Mouse (Mus musculus): ENCODE measurements around the gene Gsk3a.

Gene Gsk3a

DNA sequence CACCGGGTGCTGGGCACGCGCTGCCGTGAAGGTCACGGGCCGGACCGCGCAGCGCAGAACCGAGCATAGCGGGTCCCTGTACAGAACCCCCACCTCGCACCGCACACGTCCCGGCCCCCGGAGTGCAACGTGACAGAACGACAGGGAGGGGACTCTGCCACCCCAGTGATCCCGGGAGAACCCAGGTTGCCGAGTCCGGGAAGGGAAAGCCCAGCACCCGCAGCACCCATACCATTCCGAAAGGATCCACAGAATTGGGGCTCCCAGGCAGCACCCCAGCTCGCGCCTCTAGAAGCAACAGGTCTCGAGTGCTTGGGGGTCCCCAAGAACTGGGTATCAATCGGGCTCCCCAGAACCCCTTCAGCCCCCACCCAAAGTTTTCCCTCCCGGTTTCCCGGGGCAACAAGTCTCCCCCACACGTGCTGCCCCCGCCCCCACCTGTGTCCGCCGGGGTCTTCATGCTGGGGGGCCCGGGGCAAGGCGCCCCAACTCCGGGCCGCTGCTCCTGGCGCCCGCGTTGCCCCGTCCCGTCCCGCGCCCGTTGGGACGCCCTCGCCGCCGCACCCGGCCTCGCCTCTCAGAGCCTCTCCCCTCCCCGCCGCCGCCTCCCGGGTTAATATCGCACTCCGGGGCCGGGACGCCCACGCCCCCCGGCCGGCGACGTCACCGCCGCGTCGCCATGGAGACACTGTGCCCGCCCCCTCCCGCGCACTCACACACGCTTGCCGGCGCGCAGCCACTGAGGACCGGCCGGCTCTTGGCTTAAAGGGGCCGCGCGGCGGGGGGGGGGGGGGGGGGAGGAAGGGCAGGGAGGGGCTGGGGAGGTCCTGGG lies 12.7 kb upstream of the Gsk3a start, which contains the start of gene Erf:
Gene Erf (minus strand): TSS at position 621 of the 832 bp plus-strand sequence.
- peak; percentile 93 for DNase-seq (ENCODE audit: low spot score in 2 of 2)

GRCm38 (mm10) chr7:25249314-25250140 lies 11.9 kb upstream of the Gsk3a start:
- peak; percentile 72 to 76 for DNase-seq (ENCODE audit: low spot score in 2 of 2)

DNA sequence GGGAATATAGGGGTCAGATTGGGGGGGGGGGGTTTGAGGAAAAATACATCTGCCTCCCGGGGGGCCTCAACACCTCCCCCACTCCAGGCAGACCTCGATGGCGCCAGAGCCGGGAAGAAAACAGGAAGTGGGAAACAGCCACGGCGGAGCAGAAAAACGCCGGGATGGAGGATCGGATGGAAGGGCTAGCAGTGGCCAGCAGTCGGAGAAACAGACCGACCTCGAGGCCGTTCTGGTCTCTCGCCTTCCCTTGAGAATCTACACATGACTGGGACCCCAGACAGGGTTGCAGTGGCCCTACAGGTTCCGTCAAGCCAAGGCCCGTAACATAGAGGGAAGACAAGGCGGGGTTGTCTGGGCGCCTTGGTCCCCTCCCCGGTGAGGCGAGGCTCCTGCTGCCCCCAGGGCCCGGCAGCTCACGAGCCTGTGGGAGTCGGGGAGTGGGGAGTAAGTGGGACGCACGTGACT lies 11.2 kb upstream of the Gsk3a start:
- peak in 1 of 2 experiments; percentile 31 for DNase-seq (ENCODE audit: low spot score in 2 of 2)

- DNase-seq (ENCODE audit: low spot score in 2 of 2): peak; percentile 78 to 82
Observed at GRCm38 (mm10) chr7:25248018-25248647, 10.5 kb upstream of the Gsk3a start.

GRCm38 (mm10) chr7:25247498-25247897 lies 9.8 kb upstream of the Gsk3a start:
- no peak for DNase-seq (ENCODE audit: low spot score in 2 of 2)

- DNase-seq (ENCODE audit: low spot score in 2 of 2): no peak
Observed at GRCm38 (mm10) chr7:25246759-25247137, 9.1 kb upstream of the Gsk3a start.

DNA sequence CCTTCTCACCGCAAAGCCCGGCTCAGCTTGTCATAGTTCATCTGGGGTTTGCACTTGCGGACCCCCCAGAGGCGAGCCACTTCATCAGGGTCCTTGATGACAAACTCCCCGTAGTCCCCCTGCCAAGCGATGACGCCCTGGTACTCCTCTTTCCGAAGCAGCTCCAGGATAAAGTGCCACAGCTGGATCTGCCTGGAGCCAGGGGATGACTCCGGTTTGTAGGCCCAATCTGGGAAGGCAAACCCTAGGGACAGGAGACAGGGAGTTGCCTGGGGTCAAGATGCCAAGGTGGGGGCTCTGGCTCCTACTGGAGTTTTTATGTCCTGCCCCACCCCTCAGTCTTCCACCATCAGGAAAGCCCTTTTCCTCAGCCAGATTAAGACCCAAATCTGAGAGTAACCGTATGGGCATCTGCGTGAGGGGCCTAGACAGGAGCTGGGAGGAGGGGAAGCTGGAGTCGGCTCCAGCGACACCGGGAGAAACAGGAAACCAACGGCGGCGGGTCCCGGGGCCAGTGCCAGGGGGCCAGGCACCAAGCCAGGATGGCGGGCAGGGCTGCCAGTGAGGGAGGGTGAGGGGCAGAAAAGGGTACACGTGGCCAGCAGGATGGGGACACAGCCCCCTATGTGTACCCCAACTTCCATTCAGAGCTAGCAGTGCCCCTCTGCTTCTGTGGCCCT lies 8.6 kb upstream of the Gsk3a start:
- peak; percentile 68 to 77 for DNase-seq (ENCODE audit: low spot score in 2 of 2)

- no peak for DNase-seq (ENCODE audit: low spot score in 2 of 2)
Observed at GRCm38 (mm10) chr7:25244562-25245369, 7.1 kb upstream of the Gsk3a start.

DNA sequence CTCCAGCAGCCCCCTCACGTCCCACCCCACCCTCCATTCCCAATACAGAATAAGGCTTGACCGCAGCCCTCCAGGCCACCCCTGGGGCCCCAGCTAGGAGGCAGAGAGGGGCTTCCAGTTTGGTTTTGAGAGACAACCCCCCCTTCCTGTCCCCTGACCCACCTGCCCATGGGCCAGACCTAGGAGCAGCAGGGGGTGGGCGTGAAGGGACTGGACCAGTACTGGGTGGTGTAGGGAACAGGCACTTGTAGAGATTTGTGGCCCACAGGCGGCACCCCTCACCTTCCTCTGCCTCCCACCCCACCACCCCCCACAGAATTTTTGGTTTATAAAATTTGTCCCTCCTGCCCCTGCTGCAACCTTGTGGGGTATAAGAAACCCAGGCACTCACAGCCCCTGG lies 5.7 kb upstream of the Gsk3a start:
- no peak for DNase-seq (ENCODE audit: low spot score in 2 of 2)

DNA sequence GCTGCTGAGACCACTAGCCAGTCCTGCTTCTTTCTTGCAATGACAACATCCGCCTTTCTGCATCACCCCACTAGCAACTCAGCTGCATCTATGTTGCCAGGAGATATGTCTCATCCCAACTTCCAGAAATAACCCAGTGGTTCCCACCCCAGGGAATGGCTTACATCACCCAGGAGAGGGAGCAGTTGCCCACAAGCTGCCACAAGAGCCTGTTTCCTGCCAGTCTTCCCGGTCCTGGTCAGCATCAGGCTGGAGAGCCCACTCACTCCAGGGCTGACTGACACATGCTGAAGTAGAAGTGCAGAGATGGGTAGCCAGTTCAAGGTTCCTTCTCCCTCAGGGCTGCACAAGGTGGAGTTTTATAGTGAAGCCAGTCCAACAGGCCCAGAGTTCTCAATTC lies 3.4 kb upstream of the Gsk3a start:
- peak; percentile 79 to 84 for DNase-seq (ENCODE audit: low spot score in 2 of 2)

DNA sequence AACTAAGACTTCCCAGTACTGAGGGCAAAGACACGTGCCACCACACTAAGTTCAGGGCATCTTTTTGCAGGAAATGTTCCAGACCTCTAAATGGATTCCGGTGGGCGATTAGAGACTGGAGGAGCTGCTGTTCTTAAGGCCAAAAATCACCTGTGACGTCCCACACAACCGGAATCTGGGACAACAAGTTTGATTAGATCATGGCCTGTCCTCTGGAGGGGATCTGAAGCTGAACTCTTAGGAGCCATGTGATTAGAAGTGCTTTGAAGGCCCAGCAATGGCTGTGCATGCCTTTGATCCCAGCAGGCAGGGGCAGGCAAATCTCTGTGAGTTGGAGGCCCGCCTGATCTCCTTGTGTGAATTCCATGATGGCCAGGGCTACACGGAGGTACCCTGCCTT lies 3.0 kb upstream of the Gsk3a start:
- no peak for DNase-seq (ENCODE audit: low spot score in 2 of 2)

- peak; percentile 84 to 85 for DNase-seq (ENCODE audit: low spot score in 2 of 2)
Observed at GRCm38 (mm10) chr7:25238829-25239623, 1.4 kb upstream of the Gsk3a start.

DNA sequence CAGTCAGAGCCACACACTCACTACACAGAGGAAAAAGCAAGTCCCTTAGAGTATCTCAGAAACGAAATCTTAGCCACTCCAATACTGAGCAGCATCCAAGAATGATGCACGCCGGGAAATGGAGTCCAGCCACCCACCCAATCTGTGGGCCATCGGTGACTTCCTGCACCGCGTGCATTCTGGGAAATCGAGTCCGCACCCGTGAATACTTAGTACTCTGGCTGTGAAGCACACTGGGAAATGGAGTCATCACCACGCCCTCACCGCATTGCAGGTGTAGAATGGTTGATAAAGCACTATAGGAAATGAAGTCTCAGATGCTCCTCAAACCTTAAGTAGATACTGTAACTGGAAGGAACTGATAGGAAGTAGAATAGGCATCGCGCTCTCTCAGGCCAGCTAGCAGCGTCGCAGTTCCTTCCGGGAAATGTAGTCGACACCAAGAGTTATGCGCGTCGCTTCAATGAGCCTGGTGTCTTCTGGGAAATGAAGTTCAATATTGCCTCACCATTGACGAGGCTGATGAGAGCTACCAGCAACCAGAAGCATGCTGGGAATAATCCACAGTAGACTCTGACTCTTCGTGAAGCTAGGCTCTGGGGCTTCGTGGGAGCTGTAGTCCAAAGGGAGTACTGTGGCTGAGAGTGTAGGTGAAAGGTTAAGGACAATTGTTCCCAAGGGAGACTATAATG lies 510 bp upstream of the Gsk3a start:
- peak; percentile 91 for DNase-seq (ENCODE audit: low spot score in 2 of 2)

GRCm38 (mm10) chr7:25235526-25235925 lies 2.1 kb downstream of the Gsk3a start:
- no peak for DNase-seq (ENCODE audit: low spot score in 2 of 2)

DNA sequence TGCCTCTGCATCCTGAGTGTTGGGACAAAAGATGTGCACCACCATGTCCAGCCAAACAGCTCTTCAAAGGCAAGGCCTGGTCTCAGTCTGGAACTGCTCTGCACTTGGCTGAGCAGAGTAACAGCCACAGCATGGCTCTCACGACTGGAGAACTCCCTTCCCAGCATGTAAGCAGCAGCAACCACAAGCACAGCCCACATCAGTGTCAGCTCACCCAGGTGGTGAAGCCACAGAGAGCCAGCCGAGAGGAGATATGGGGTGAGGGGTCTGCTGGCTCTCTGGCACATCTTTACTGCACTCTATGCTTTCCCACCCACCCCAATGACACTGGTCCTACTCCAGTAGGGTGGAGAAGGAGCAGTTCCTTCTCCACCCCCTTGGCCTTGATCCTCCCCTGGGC lies 4.6 kb downstream of the Gsk3a start:
- DNase-seq (ENCODE audit: low spot score in 2 of 2): no peak

- no peak for DNase-seq (ENCODE audit: low spot score in 2 of 2)
Observed at GRCm38 (mm10) chr7:25232101-25232648, 5.5 kb downstream of the Gsk3a start.

DNA sequence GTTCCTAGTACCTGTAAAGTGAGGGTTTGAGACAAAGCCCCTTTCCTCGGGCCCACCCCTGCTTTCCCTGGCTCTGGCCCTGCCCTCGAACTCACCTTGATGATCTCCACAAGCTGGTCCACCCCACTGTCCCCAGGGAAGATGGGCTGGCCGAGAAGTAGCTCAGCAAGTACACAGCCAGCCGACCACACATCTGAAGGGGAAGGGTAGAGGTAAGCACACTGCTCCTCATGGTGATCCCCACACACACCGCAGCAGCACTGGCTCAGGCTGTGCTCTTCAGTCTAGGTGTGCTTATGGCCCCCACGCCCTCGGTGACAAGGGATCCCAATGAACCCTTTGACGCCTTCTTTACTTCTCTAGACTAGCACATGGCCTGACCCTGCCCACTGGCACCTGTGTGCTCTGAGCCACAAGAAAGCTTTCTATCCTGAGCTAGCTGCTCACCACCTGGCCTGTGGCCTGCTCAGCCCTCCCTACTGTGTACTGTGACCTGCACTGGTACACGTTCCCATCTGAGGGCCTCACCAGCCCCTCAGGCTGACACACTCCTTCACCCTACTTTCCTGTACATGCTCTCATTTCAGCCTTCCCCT lies 6.9 kb downstream of the Gsk3a start:
- no peak for DNase-seq (ENCODE audit: low spot score in 2 of 2)

DNA sequence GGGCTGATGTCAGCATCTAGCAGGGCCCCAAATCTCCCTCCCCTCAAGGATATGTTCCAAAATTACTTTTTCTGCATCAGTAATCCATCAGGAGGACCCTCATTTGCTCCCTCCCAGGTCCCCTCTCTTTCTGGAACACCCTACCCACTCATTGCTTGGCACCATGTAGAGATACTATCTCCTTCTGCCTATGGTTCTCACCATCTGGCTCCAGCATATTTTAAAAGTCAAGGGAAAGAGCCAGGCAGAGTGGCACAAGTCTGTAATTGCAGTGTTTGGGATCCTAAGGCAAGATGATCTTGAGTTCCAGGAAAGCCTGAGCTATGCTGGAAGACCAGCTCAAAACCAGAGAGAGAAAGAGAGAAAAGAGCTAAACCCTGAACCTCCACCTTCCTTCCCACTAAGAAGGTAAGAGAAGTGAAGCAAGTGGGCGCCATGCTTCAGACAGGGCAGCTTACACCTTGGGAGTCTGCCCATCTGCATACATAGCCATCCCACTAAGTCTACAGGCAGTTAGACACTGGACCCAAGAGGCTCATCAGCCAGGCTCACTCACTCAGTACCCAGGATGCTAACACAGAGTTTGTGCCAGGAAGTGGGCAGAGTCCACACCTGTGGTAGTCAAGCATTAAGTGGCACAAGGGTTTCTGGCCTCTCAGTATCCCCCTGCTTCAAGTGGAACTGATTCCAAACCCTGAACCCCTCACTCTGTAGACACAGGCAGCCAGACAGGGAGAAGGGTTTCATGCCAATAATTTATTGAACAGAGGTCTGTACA lies 9.9 kb downstream of the Gsk3a start:
- DNase-seq (ENCODE audit: low spot score in 2 of 2): no peak
